Mouse (Mus musculus) urinary bladder, adult 2 months (tissue): ENCODE results near the gene Snx10. TPM values are rescaled to one million over a fixed set of nuclear protein-coding genes. Genes with fewer than 3 reads are reported as not detected.

Source experiments
- DNase-seq: peaks from one replicate; pipeline ENCODE4 v3.0.0; 2022; ENCODE audit warnings: low spot score
- polyA plus RNA-seq: library from polyadenylated mRNA; depleted of rRNA; stranded (reverse); fragments of >200 nt; gene quantifications from 2 replicates; pipeline ENCODE4 v1.2.3, GENCODE M21; 2012

Gene Snx10
- polyA plus RNA-seq, 1 experiment: 12.3 TPM

- no peak for DNase-seq
Observed at GRCm38 (mm10) chr6:51585980-51586379, 62.3 kb downstream of the Snx10 start.

GRCm38 (mm10) chr6:51587266-51587665, 63.6 kb downstream of the Snx10 start:
- no peak for DNase-seq

- no peak for DNase-seq
Observed at GRCm38 (mm10) chr6:51591264-51591663, 67.6 kb downstream of the Snx10 start.

GRCm38 (mm10) chr6:51591844-51592243, 68.1 kb downstream of the Snx10 start:
- no peak for DNase-seq

- peak; percentile 66 for DNase-seq
Observed at GRCm38 (mm10) chr6:51592356-51593115, 68.8 kb downstream of the Snx10 start.

- no peak for DNase-seq
Observed at GRCm38 (mm10) chr6:51593446-51594035, 69.8 kb downstream of the Snx10 start.

GRCm38 (mm10) chr6:51594516-51594915, 70.8 kb downstream of the Snx10 start:
- no peak for DNase-seq

GRCm38 (mm10) chr6:51598058-51598457, 74.4 kb downstream of the Snx10 start:
- DNase-seq: no peak

GRCm38 (mm10) chr6:51600412-51600811, 76.7 kb downstream of the Snx10 start:
- DNase-seq: no peak

- no peak for DNase-seq
Observed at GRCm38 (mm10) chr6:51602341-51602740, 78.6 kb downstream of the Snx10 start.

GRCm38 (mm10) chr6:51603691-51604090, 80.0 kb downstream of the Snx10 start:
- DNase-seq: no peak

- DNase-seq: no peak
Observed at GRCm38 (mm10) chr6:51606245-51606644, 82.5 kb downstream of the Snx10 start.

GRCm38 (mm10) chr6:51606803-51607202, 83.1 kb downstream of the Snx10 start:
- DNase-seq: no peak

- DNase-seq: no peak
Observed at GRCm38 (mm10) chr6:51611621-51612020, 87.9 kb downstream of the Snx10 start.

- DNase-seq: peak; percentile 60
Observed at GRCm38 (mm10) chr6:51612371-51613051, 88.8 kb downstream of the Snx10 start.

GRCm38 (mm10) chr6:51613661-51614060, 90.0 kb downstream of the Snx10 start:
- no peak for DNase-seq

- no peak for DNase-seq
Observed at GRCm38 (mm10) chr6:51626843-51627242, 103.1 kb downstream of the Snx10 start.

- no peak for DNase-seq
Observed at GRCm38 (mm10) chr6:51629671-51630070, 106.0 kb downstream of the Snx10 start.

GRCm38 (mm10) chr6:51630184-51630583, 106.5 kb downstream of the Snx10 start:
- no peak for DNase-seq

GRCm38 (mm10) chr6:51632928-51633662, 109.4 kb downstream of the Snx10 start:
- DNase-seq: no peak

GRCm38 (mm10) chr6:51633663-51634362, 110.1 kb downstream of the Snx10 start:
- DNase-seq: no peak
